Mouse (Mus musculus): ENCODE results near the gene Tgfb3.

Gene Tgfb3

DNA sequence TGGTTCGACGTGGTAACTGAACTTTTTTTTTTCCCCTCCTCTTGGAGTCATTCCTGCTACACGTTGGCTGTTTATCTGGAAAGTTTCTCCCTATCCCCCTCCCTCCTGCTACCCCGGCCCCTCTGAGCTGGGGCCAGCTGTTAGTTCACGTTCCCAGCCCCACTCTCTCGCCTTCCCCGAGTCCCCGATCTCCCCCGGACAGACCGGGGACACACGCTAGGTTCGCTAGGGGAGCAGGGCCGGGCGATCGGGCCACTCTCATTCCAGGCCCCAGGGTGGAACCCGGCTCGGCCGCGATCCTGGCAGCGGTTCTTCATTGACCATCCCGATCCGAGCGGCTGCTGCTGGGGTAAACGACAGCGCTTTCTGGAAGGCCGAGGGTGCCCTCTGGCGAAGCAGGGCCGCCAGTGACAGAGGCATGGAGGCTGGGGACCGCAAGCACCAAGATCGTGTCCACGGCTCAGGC is 394 bp upstream of the Tgfb3 start:
- DNase-seq (ENCODE audit: low read depth, low spot score): peak; percentile 91

DNA sequence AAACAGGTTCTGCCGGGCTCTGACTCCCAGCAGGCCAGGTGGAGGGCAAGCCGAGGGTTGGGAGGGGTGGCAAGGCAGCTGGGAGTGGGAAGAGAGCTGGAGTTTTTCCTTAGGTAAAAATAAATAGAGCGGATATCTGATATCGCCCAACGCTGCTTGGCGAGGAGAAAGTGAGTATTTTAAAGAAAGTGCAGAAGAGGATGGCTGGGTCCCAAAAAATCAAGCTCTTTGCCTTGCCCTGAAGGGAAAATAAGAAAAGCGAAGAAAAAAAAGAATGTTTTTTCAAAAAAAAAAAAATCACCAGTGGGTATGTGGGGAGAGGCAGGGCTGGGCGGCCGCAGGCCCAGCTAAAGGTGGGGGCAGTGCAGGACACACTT is 677 bp downstream of the Tgfb3 start:
- DNase-seq (ENCODE audit: low read depth, low spot score): no peak

- no peak for DNase-seq (ENCODE audit: low read depth, low spot score)
Measured at GRCm38 (mm10) chr12:86077736-86078135, 1.1 kb downstream of the Tgfb3 start.

DNA sequence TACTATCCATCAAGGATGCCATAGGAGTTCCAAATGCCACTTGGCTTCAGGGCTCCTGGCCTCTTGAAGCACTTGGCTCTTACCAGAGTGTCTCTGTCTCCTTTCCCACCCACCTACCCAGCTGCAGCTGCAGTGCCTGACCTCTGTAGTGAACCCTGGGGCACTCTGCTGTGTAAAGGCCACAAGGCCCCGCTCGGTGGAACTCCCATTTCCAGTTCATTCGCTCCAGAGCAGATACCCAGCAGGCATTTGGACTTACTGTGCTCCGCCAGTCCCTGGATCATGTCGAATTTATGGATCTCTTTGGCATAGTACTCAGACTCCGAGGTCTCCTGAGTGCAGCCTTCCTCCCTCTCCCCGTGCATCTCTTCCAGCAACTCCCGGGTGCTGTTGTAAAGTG is 1.5 kb downstream of the Tgfb3 start:
- peak; percentile 43 for DNase-seq (ENCODE audit: low read depth, low spot score)

DNA sequence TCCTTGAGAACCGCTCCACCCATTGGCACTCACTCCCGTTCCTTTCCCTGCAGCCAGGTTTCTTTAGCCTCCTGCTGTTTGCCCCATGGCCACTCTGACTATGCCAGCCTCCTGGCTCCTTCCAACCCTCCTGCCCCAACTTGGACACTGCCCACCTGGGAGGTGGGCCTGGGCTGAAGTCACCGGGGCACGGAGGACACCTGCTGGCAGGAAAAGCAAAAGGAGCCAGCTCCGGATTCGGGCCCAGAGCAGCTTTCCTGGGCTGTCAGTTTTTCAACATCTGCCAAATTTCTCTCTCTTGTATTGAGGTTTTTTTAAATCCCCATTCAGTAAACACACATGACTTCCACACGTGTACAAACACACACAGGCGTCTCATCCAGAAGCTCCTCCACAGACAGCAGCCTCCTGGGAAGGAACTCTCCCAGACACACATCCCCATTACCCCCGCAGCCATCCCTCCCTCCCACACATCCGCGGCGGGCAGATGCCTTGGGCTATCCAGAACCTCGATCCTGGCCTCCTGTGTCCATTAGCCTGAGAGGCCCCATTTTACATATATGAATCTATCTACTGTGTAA is 2.4 kb downstream of the Tgfb3 start:
- peak; percentile 12 for DNase-seq (ENCODE audit: low read depth, low spot score)

DNA sequence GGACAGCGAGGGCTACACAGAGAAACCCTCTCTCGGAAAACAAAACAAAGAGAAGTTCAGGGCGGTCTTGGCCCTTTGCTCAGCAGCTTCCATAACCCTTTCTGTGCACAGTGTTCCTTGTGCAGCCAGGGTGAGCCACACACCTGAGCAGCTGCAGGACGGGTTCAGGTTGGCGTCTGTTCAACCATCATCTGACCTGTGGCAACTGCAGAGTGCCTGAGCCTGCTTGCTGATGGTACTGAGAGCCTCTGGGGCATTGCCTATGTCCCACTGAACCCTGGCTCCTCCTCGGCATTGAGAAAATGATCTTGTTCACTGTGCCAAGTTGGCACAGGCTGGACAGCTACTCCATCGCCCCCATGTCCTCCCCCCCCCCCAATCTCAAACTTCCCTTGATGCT is 3.5 kb downstream of the Tgfb3 start:
- no peak for DNase-seq (ENCODE audit: low read depth, low spot score)

DNA sequence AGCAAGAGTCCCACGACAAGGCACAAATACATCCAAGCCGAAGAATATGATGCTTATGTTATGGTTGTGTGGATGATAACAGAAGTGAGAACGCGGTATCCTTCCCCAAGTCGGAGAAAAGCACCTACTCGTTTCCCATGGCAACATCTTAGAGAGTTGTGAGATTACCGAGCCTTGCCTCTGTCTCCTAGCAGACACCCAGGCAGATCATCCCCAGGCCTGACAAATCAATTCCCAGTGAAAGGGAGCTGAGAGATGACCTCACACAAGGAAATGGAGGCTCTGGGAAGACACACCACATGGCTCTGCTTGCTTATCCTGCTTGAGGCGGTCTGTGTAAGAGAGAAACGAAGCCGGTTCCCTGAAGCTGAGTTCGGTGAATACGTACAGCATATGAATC is 4.2 kb downstream of the Tgfb3 start:
- DNase-seq (ENCODE audit: low read depth, low spot score): peak; percentile 6

DNA sequence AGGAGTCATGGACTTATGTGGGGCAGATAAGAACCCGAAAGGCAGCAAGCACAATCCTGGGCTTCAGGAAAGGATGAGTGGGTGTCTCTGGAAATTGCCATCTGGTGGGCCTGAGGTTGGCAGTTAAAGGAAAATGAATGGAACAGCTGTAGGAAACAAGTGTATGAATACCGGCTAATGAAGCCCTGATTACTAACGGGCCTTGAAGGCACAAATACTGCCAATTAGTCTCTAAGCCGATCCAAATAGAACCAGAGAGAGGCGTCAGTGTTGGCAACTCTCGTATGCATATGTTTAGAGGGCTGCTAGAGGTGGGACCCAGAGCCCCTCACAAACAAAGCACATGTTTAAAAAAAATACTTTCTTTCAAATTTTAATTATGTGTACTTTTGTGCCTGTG is 7.4 kb downstream of the Tgfb3 start:
- DNase-seq (ENCODE audit: low read depth, low spot score): no peak

DNA sequence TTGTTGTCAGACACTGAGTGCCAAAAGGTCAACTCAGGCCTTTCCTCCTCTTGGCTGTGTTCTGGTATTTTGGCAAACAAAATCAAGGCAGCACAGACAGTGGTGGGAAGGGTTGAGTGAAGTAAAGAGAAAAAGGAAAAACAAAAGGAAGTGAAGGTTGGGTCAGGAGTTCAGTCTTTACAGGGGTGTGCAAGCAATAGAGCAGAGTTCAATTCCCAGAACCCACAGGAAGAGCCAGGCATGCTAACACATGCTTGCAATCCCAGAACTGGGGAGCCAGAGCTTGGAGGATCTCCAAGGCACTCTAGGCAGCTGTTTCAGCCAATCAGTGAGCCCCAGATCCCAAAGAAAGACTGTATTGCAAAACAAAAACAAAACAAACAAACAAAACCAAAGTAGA is 14.0 kb downstream of the Tgfb3 start:
- no peak for DNase-seq (ENCODE audit: low read depth, low spot score)

DNA sequence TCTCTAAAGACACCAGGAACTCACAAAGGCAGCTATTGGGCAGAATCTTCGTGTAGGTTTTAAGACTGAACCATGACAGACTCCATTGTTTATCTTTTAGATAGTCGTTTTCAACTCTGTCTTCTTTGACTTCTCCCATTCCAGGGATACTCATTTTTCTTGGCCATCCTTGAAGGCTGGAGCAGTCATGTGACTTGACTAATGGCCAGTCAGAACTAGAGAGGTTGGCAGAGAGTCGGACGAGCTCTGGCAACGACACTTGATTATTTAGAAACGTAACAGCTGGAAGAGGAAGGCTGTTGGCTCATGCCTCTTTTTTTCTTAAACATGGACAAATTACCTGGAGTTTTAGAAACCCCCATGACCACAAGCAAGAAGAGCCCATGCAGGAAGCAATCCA is 19.5 kb downstream of the Tgfb3 start:
- no peak for DNase-seq (ENCODE audit: low read depth, low spot score)

- DNase-seq (ENCODE audit: low read depth, low spot score): no peak
Measured at GRCm38 (mm10) chr12:86057516-86057915, 21.3 kb downstream of the Tgfb3 start.

GRCm38 (mm10) chr12:86056976-86057375 is 21.9 kb downstream of the Tgfb3 start:
- DNase-seq (ENCODE audit: low read depth, low spot score): no peak

GRCm38 (mm10) chr12:86055306-86055705 is 23.5 kb downstream of the Tgfb3 start:
- DNase-seq (ENCODE audit: low read depth, low spot score): no peak

- DNase-seq (ENCODE audit: low read depth, low spot score): no peak
Measured at GRCm38 (mm10) chr12:86051477-86051876, 27.4 kb downstream of the Tgfb3 start.

- DNase-seq (ENCODE audit: low read depth, low spot score): no peak
Measured at GRCm38 (mm10) chr12:86049813-86050212, 29.0 kb downstream of the Tgfb3 start.

- DNase-seq (ENCODE audit: low read depth, low spot score): no peak
Measured at GRCm38 (mm10) chr12:86047376-86047775, 31.5 kb downstream of the Tgfb3 start.

DNA sequence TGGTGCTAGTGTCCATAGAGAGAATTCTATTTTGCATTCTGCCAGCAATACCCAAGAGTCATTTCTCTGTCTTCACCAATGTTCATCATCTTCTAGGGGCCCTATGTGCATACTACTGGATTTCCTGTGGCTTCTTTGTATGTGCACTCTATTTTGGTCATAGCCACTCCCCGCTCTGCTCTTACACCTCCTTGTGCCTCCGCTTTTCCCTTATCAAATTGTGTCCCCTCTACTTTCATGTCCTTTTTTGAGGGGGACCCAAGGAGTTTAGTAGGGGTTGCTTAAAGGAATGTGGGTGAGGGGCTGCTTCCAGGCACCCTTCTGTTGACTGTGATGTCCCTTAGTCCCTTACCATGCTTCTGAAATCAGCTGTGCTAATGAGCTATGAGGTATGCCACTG is 32.1 kb downstream of the Tgfb3 start:
- no peak for DNase-seq (ENCODE audit: low read depth, low spot score)

- DNase-seq (ENCODE audit: low read depth, low spot score): no peak
Measured at GRCm38 (mm10) chr12:86046141-86046540, 32.7 kb downstream of the Tgfb3 start.

DNA sequence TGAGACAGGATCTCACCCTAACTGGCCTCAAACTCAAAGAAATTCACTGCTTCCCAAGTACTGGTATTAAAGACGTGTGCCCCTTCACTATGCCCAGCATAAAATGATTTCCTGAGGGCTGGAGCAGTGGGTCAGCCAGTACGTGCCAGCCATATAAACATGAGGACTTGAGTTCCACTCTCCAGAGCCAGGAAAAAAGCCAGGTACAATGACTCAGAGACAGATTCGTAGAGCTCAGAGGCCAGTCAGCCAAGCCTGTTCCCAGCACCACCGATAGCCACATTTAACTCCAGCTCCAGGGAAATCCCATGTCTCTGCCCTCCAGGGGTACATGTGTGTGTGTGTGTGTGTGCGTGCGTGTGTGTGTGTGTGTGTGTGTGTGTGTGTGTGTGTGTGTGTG is 39.1 kb downstream of the Tgfb3 start:
- DNase-seq (ENCODE audit: low read depth, low spot score): no peak

- no peak for DNase-seq (ENCODE audit: low read depth, low spot score)
Measured at GRCm38 (mm10) chr12:86039078-86039477, 39.8 kb downstream of the Tgfb3 start.

DNA sequence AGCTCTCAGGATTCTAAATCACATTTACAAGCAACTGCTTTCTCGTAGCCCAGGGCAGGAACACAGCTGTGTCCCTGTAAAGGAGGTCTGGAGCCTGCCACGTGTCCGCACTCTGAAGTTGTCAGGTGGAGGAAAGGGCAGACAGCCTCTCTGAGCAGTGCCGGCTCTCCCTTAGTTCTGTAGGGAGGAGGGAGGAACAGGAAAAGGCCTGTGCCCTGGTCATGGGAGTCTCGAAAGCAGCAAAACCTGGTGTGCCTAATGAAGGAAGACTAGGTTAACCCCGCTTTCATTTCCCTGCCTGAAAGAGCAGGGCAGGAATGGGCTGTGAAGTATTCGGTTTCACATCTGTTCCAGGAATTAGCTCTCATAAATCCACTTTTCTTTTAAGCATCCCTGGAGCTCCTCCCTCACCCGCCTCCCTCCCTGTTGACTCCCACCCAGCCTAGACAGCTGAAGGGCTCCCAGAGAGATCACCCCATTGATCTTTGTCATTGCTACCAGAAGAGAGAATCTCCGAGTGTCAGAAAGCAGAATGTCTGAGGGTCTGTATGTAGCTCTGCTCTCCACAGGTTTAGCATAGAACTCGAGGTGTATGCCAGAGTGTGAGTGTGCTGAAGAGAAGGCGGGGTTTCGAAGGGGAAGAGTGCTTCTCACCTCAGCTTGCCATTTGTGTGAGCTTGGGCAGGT is 41.5 kb downstream of the Tgfb3 start:
- DNase-seq (ENCODE audit: low read depth, low spot score): peak; percentile 81

GRCm38 (mm10) chr12:86036368-86037166 is 42.3 kb downstream of the Tgfb3 start:
- DNase-seq (ENCODE audit: low read depth, low spot score): no peak

GRCm38 (mm10) chr12:86035586-86035985 is 43.3 kb downstream of the Tgfb3 start:
- DNase-seq (ENCODE audit: low read depth, low spot score): no peak

All from mesoderm, embryonic 11.5 days (tissue).